Mouse (Mus musculus): ENCODE measurements around the gene Prickle2.

DNA sequence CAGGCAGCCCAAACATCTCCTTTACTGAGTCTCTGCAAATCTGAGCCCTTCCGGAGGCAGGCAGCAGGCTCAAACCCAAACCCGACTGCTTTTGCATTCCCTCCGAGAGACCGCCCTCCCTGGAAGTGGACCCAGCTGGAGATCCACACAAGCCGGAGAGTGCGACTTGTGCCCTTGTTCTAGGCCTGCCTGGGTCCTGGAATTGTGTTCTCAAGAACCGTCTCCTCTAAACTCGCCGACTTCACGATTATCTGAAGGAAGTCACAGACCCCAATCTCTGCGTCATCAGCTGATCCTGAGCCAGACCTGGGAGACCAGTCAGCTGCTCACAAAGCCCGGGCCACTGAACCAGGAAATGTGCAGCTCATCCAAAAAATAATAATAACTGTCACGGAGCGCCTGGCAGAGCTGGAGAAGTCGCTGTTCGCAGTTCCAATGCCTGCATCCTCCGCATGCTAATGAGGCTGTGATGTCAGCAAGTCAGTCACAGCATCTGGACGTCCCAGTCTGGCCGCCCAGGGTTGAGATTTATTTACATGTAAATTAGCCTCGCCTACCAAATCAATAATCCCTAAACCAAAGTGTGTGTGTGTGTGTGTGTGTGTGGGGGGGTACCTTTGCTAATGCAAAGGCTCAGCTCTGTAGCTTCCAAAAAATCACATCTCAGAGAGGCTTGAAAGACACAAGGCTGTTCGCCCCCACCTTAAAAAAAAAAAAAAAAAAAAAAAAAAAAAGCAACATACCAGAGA, 224.8 kb downstream of the Prickle2 start:
- TF ChIP-seq CTCF (IDR thresholded peaks at IDR 0.05; ENCODE audit: control insufficient read depth, insufficient read depth, insufficient replicate concordance, low read depth, low read length) (no peak), POLR2A (IDR thresholded peaks at IDR 0.05; ENCODE audit: control insufficient read depth, low read depth, low read length) (0 out of 2 replicates have a peak, but pooled peaks have one; percentile 26)

All from testis, adult 2 months (tissue).